ENCODE assay signal across 13 mouse cellular contexts in genomic region chr5:125563492-125563891, GRCm38 (mm10). TPM values are rescaled to one million over a fixed set of nuclear protein-coding genes. Genes with fewer than 3 reads are reported as not detected.
"Had no signal": no experiment of that assay in that cellular context is flagged by ENCODE, and none has a peak within 500 bp of the region (broad histone marks: within the 10 kb centered on the region; RNA-seq: fewer than 3 reads in every experiment).

No protein-coding gene starts in this region.

- H3K9ac ChIP-seq: limb, embryonic 12.5 days; liver, embryonic 13.5 days; liver, postnatal 0 days; lung, embryonic 15.5 days had no signal

- H3K4me3 ChIP-seq: limb, embryonic 12.5 days; liver, embryonic 13.5 days; lung, embryonic 15.5 days; midbrain, embryonic 10.5 days; myocyte had no signal

- H3K36me3 ChIP-seq: limb, embryonic 12.5 days; liver, embryonic 13.5 days; lung, embryonic 15.5 days; midbrain, embryonic 10.5 days had no signal

- H3K27me3 ChIP-seq: limb, embryonic 12.5 days; liver, embryonic 13.5 days; lung, embryonic 15.5 days had no signal

- H3K27ac ChIP-seq: limb, embryonic 12.5 days; liver, embryonic 13.5 days; lung, embryonic 15.5 days; midbrain, embryonic 10.5 days; stomach, postnatal 0 days had no signal

- ATAC-seq: liver, postnatal 0 days had no signal

- H3K4me1 ChIP-seq: limb, embryonic 12.5 days; liver, embryonic 13.5 days; lung, embryonic 15.5 days; midbrain, embryonic 10.5 days had no signal

- H3K4me2 ChIP-seq: limb, embryonic 12.5 days; liver, embryonic 13.5 days; lung, embryonic 15.5 days had no signal

- H3K9me3 ChIP-seq: lung, embryonic 15.5 days had no signal

- DNase-seq: kidney, adult 9 months; kidney, postnatal 10 days; kidney, postnatal 4 days; liver; liver, embryonic 13.5 days; liver, postnatal 0 days; midbrain, embryonic 14.5 days; thymus, postnatal 4 days had no signal

RNA-seq across cellular contexts. Expression of gene Tmem132b, which starts 31.9 kb away (rescaled TPM):
- polyA plus RNA-seq: liver, postnatal 0 days had no signal
